Mouse (Mus musculus): Measurements from ENCODE around the gene Gmppb.
"Not testable (repeated sequence)": the region's sequence is repeated elsewhere in the genome, so short reads cannot be mapped to it uniquely, and the experiment has no call there.

Gene Gmppb

GRCm38 (mm10) chr9:108049016-108049455 lies at the start of gene Gmppb:
TSS of gene Gmppb (plus strand) at chr9:108049242.
- peak; percentile 97 for DNase-seq (ENCODE audit: low read depth)

- DNase-seq (ENCODE audit: low read depth): peak; percentile 100
Measured at GRCm38 (mm10) chr9:108001922-108002770, 46.9 kb upstream of the Gmppb start, which contains the start of gene Ip6k1. TSS of gene Ip6k1 (plus strand) at chr9:108002501.

- peak; percentile 39 for DNase-seq (ENCODE audit: low read depth)
Measured at GRCm38 (mm10) chr9:108002778-108003530, 46.1 kb upstream of the Gmppb start.

- peak; percentile 43 for DNase-seq (ENCODE audit: low read depth)
Measured at GRCm38 (mm10) chr9:108003531-108003890, 45.5 kb upstream of the Gmppb start.

- no peak for DNase-seq (ENCODE audit: low read depth)
Measured at GRCm38 (mm10) chr9:108008041-108008440, 41.0 kb upstream of the Gmppb start.

GRCm38 (mm10) chr9:108010385-108010784 lies 38.7 kb upstream of the Gmppb start:
- no peak for DNase-seq (ENCODE audit: low read depth)

GRCm38 (mm10) chr9:108013577-108013976 lies 35.5 kb upstream of the Gmppb start:
- DNase-seq (ENCODE audit: low read depth): not testable (repeated sequence)

- no peak for DNase-seq (ENCODE audit: low read depth)
Measured at GRCm38 (mm10) chr9:108017127-108017526, 31.9 kb upstream of the Gmppb start.

GRCm38 (mm10) chr9:108020741-108021140 lies 28.3 kb upstream of the Gmppb start:
- DNase-seq (ENCODE audit: low read depth): no peak

- no peak for DNase-seq (ENCODE audit: low read depth)
Measured at GRCm38 (mm10) chr9:108023216-108023615, 25.8 kb upstream of the Gmppb start.

- DNase-seq (ENCODE audit: low read depth): no peak
Measured at GRCm38 (mm10) chr9:108026584-108026983, 22.5 kb upstream of the Gmppb start.

- no peak for DNase-seq (ENCODE audit: low read depth)
Measured at GRCm38 (mm10) chr9:108027867-108028266, 21.2 kb upstream of the Gmppb start.

GRCm38 (mm10) chr9:108032126-108032525 lies 16.9 kb upstream of the Gmppb start:
- DNase-seq (ENCODE audit: low read depth): no peak

GRCm38 (mm10) chr9:108035331-108036156 lies 13.5 kb upstream of the Gmppb start:
- DNase-seq (ENCODE audit: low read depth): no peak

GRCm38 (mm10) chr9:108044751-108045492 lies 4.1 kb upstream of the Gmppb start:
- DNase-seq (ENCODE audit: low read depth): peak; percentile 31

- DNase-seq (ENCODE audit: low read depth): no peak
Measured at GRCm38 (mm10) chr9:108046582-108046981, 2.5 kb upstream of the Gmppb start.

- DNase-seq (ENCODE audit: low read depth): no peak
Measured at GRCm38 (mm10) chr9:108047601-108048565, 1.2 kb upstream of the Gmppb start.

- peak; percentile 53 for DNase-seq (ENCODE audit: low read depth)
Measured at GRCm38 (mm10) chr9:108048566-108048955, 481 bp upstream of the Gmppb start.

GRCm38 (mm10) chr9:108049561-108050251 lies 664 bp downstream of the Gmppb start:
- DNase-seq (ENCODE audit: low read depth): no peak
